Mouse (Mus musculus): ENCODE results near the gene Ctbp2. TPM values are rescaled to one million over a fixed set of nuclear protein-coding genes. Genes with fewer than 3 reads are reported as not detected.

Ctbp2 gene
- total and polyA plus RNA-seq, 3 experiments, result 74.9 to 90.7 TPM; not detected in 1

GRCm38 (mm10) chr7:133122379-133123243 lies 1.5 kb downstream of the Ctbp2 start:
- peak overlapping the region; percentile 78 for H3K9ac ChIP-seq (ENCODE audit: control insufficient read depth, low read depth, low read length, poor library complexity, severe bottlenecking)

DNA sequence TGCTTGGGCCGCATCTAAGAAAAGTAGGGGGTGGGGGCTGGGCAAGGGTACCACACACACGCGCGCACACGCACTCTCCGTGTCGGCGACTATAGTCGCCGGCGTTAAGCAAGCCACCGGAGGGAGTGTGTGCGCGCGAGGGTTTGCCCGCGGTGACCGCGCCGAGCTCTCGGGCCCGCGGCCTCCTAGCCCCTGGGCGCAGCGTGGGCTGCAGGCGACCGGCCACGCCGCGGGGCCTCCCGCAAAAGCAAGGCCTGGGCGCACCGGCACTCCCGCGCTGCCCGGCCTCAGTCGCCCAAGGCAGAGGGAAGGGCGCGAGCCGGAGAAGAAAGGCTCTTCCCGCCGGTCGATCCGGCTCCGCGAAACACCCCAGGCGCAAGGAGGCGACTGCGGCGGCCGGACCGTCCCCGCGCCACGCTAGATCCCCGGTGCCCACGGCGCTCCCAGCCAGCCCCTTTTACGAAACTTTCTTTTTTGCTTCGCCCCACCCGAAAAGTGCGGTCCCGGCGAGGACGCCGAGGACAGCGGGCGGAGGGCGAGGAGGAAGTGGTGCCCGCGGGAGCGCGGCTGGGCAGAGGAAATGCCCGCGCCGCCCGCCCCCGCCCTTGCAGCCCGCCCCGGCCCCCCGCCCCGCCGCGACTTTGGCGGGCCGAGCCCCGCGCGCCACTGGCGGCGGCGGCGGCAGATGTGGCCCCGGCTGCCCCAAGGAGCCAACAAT lies 2.3 kb downstream of the Ctbp2 start:
- no peaks in the 10 kb centered on the region for H3K27me3 ChIP-seq (ENCODE audit: control insufficient read depth in 1 of 2, insufficient read depth in 2 of 2, low read length in 2 of 2)
- H3K4me1 ChIP-seq (ENCODE audit: control insufficient read depth in 1 of 2, insufficient read depth in 2 of 2, low read length in 2 of 2), result peaks cover 0 to 12% of the 10 kb centered on the region in 2 experiments; a peak in 3 of 4 replicates
- peak overlapping the region; percentile 78 for H3K9ac ChIP-seq (ENCODE audit: control insufficient read depth, low read depth, low read length, poor library complexity, severe bottlenecking)
- 0 out of 2 replicates have a peak, but pooled peaks have one; percentile 44 for TF ChIP-seq SIN3A (IDR thresholded peaks at IDR 0.05; ENCODE audit: low read length)
- TF ChIP-seq POLR2A (IDR thresholded peaks at IDR 0.05; ENCODE audit: control insufficient read depth in 1 of 2, insufficient read depth in 1 of 2, low read depth in 1 of 2, low read length in 2 of 2, poor library complexity in 1 of 2), result peak in 1 of 2 experiments; percentile 29; a peak in 1 of 4 replicates
- no peak for TF ChIP-seq BHLHE40 (IDR thresholded peaks at IDR 0.05; ENCODE audit: borderline replicate concordance, low read depth, low read length)
- TF ChIP-seq RAD21 (IDR thresholded peaks at IDR 0.05; ENCODE audit: low read depth, low read length), result no peak
- TF ChIP-seq ZKSCAN1 (IDR thresholded peaks at IDR 0.05; ENCODE audit: low read depth, low read length), result no peak
- TF ChIP-seq POLR2AphosphoS5 (IDR thresholded peaks at IDR 0.05; ENCODE audit: borderline replicate concordance, low read depth, low read length), result no peak
- TF ChIP-seq MEF2A (IDR thresholded peaks at IDR 0.05; ENCODE audit: extremely low read depth, insufficient replicate concordance, low read depth, low read length, poor library complexity, severe bottlenecking), result no peak
- no peak for TF ChIP-seq RCOR1 (IDR thresholded peaks at IDR 0.05; ENCODE audit: low read depth, low read length)
- TF ChIP-seq ELF1 (IDR thresholded peaks at IDR 0.05; ENCODE audit: low read depth, low read length), result no peak
- 0 out of 2 replicates have a peak, but pooled peaks have one; percentile 75 for TF ChIP-seq UBTF (IDR thresholded peaks at IDR 0.05; ENCODE audit: borderline replicate concordance, insufficient read depth, low read depth, low read length)
- no peak for TF ChIP-seq TAL1 (IDR thresholded peaks at IDR 0.05; ENCODE audit: low read length)
- peak; percentile 28; the same call in 1 of the 2 replicates for TF ChIP-seq NELFE (IDR thresholded peaks at IDR 0.05; ENCODE audit: low read depth, low read length)
- TF ChIP-seq MXI1 (IDR thresholded peaks at IDR 0.05; ENCODE audit: low read depth, low read length), result no peak
- no peak for TF ChIP-seq GABPA (IDR thresholded peaks at IDR 0.05; ENCODE audit: low read depth, low read length)
- no peak for TF ChIP-seq MAX (IDR thresholded peaks at IDR 0.05; ENCODE audit: low read length)
- TF ChIP-seq HCFC1 (IDR thresholded peaks at IDR 0.05; ENCODE audit: low read depth, low read length), result 0 out of 2 replicates have a peak, but pooled peaks have one; percentile 6
- TF ChIP-seq MYB (IDR thresholded peaks at IDR 0.05; ENCODE audit: low read depth, low read length), result no peak
- peaks cover 63% of the 10 kb centered on the region for H3K79me2 ChIP-seq (ENCODE audit: control insufficient read depth, insufficient read depth, low read length, poor library complexity)
- H3K9me3 ChIP-seq (replicated peaks; ENCODE audit: insufficient read depth, low read length), result no peaks in the 10 kb centered on the region
- H3K4me3 ChIP-seq (ENCODE audit: control insufficient read depth in 1 of 2, insufficient read depth in 1 of 2, low read depth in 2 of 2, low read length in 2 of 2), result peak overlapping the region; percentile 97
- peaks cover 2 to 17% of the 10 kb centered on the region in 2 experiments; a peak in 3 of 4 replicates for H3K36me3 ChIP-seq (ENCODE audit: control insufficient read depth in 1 of 2, insufficient read depth in 2 of 2, low read length in 2 of 2)
- DNase-seq (ENCODE audit: low read depth, low spot score), result peak; percentile 55
- peak overlapping the region; percentile 73 for H3K27ac ChIP-seq (ENCODE audit: control insufficient read depth, low read depth, low read length)

More at GRCm38 (mm10) chr7:133122379-133123243, 1.5 kb downstream of the Ctbp2 start:
- Histone ChIP-seq H3K9me3 (replicated peaks; ENCODE audit: insufficient read depth, low read length) (no peaks in the 10 kb centered on the region), H3K79me2 (ENCODE audit: control insufficient read depth, insufficient read depth, low read length, poor library complexity) (peaks cover 55% of the 10 kb centered on the region), H3K4me3 (ENCODE audit: control insufficient read depth in 1 of 2, insufficient read depth in 1 of 2, low read depth in 2 of 2, low read length in 2 of 2) (peak overlapping the region; percentile 97), H3K4me1 (ENCODE audit: control insufficient read depth in 1 of 2, insufficient read depth in 2 of 2, low read length in 2 of 2) (peaks cover 0 to 12% of the 10 kb centered on the region in 2 experiments; a peak in 3 of 4 replicates), H3K27me3 (ENCODE audit: control insufficient read depth in 1 of 2, insufficient read depth in 2 of 2, low read length in 2 of 2) (no peaks in the 10 kb centered on the region), H3K27ac (ENCODE audit: control insufficient read depth, low read depth, low read length) (peak overlapping the region; percentile 73), H3K36me3 (ENCODE audit: control insufficient read depth in 1 of 2, insufficient read depth in 2 of 2, low read length in 2 of 2) (peaks cover 2 to 17% of the 10 kb centered on the region in 2 experiments; a peak in 3 of 4 replicates)
- 0 out of 2 replicates have a peak, but pooled peaks have one; percentile 6 for TF ChIP-seq TBP (IDR thresholded peaks at IDR 0.05; ENCODE audit: low read depth, low read length)
- peak; percentile 31 for TF ChIP-seq MAZ (IDR thresholded peaks at IDR 0.05; ENCODE audit: low read depth, low read length)
- TF ChIP-seq POLR2AphosphoS5 (IDR thresholded peaks at IDR 0.05; ENCODE audit: borderline replicate concordance, low read depth, low read length), result no peak
- 0 out of 2 replicates have a peak, but pooled peaks have one; percentile 33 for TF ChIP-seq UBTF (IDR thresholded peaks at IDR 0.05; ENCODE audit: borderline replicate concordance, insufficient read depth, low read depth, low read length)
- TF ChIP-seq NRF1 (IDR thresholded peaks at IDR 0.05; ENCODE audit: insufficient read depth, low read depth, low read length, poor library complexity, severe bottlenecking), result no peak
- no peak for TF ChIP-seq CTCF (IDR thresholded peaks at IDR 0.05 in 2 of 3, conservative IDR thresholded peaks at IDR 0.05 in 1 of 3; ENCODE audit: control insufficient read depth in 1 of 3, insufficient read depth in 1 of 3, low read depth in 2 of 3, low read length in 3 of 3, poor library complexity in 1 of 3, severe bottlenecking in 1 of 3)
- TF ChIP-seq CHD1 (IDR thresholded peaks at IDR 0.05; ENCODE audit: low read depth, low read length), result peak; percentile 78; the same call in 1 of the 2 replicates
- no peak for TF ChIP-seq MYC (IDR thresholded peaks at IDR 0.05; ENCODE audit: low read depth, low read length)
- peak; percentile 43 for TF ChIP-seq ZNF384 (IDR thresholded peaks at IDR 0.05; ENCODE audit: low read depth, low read length)
- DNase-seq (ENCODE audit: low read depth, low spot score), result peak; percentile 54
